Mouse (Mus musculus) limb, embryonic 12.5 days (tissue): ENCODE data around the gene Zfp605. TPM values are rescaled to one million over a fixed set of nuclear protein-coding genes. Genes with fewer than 3 reads are reported as not detected.

Experiments
- ATAC-seq: fragments of 200-750 bp; cut with Nextera tagmentation; 2 replicates; pipeline ENCODE4 v1.8.0; 2017; ENCODE audit warnings: low read depth, moderate TSS enrichment; ENCODE audit not compliant: insufficient number of reproducible peaks, insufficient read depth, low FRiP score, low TSS enrichment
- H3K27ac ChIP-seq: fragments of 300-500 bp; sonication (generic); 2 replicates; pipeline ENCODE4 v1.5.1; 2016; ENCODE audit warnings: mild to moderate bottlenecking, moderate library complexity
- H3K27me3 ChIP-seq: fragments of 300-500 bp; sonication (generic); 2 replicates; pipeline ENCODE4 v1.6.1; 2016; ENCODE audit warnings: mild to moderate bottlenecking, moderate library complexity
- H3K36me3 ChIP-seq: fragments of 300-500 bp; sonication (generic); 2 replicates; pipeline ENCODE4 v1.6.1; 2016; ENCODE audit warnings: mild to moderate bottlenecking, moderate library complexity
- H3K4me1 ChIP-seq: fragments of 300-500 bp; sonication (generic); replicated peaks from 2 replicates; pipeline ENCODE4 v1.6.1; 2016
- H3K4me2 ChIP-seq: fragments of 300-500 bp; sonication (generic); 2 replicates; pipeline ENCODE4 v1.6.1; 2016; ENCODE audit warnings: mild to moderate bottlenecking, moderate library complexity
- H3K4me3 ChIP-seq: fragments of 300-500 bp; sonication (generic); replicated peaks from 2 replicates; pipeline ENCODE4 v1.5.1; 2016; ENCODE audit warnings: mild to moderate bottlenecking
- H3K9ac ChIP-seq: fragments of 300-500 bp; sonication (generic); replicated peaks from 2 replicates; pipeline ENCODE4 v1.6.1; 2016; ENCODE audit warnings: mild to moderate bottlenecking, moderate library complexity
- H3K9me3 ChIP-seq: fragments of 300-500 bp; sonication (generic); 2 replicates; pipeline ENCODE4 v1.6.1; 2016; ENCODE audit warnings: mild to moderate bottlenecking, moderate library complexity
- WGBS: fragments of 180-500 bp; shearing (Covaris S2); methylation state at CpG from one replicate; pipeline ENCODE4 v1.1.7; 2016; 5-methylcytosine and 5-hydroxymethylcytosine counted together
- polyA plus RNA-seq: library from polyadenylated mRNA; unstranded; fragments of >200 nt; fragmentation: Nextera tagmentation; extraction: Ambion mirVana; gene quantifications from 2 replicates; pipeline ENCODE4 v1.2.1, GENCODE M21; 2016

The Zfp605 gene
- polyA plus RNA-seq, 1 experiment from 2014 or later, result 5.0 TPM

DNA sequence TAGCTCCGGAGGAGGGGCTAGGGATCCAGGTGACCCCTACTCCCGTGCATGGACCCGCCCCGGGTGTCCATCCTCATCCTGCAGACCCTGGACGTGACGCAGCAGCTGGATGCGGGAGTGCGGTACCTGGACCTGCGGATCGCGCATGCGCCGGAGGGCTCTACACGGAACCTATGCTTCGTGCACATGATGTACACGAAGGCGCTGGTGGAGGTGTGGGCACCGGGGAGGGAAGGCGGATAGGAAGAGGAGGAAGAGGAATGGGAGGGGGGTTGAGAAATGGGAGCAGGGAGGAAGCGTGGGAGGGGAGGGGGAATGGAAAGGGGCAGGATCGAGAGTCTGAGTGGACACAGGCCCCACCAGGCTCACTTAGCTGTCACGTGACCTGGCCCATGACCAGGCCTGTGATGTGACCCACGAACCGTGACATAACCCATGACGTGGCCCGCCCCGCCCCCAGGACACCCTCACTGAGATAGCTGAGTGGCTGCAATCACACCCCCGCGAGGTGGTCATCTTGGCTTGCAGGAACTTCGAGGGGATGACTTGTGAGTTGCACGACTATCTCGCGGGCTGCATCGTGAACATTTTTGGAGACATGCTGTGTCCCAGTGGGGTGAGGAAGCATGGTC lies 8.1 kb upstream of the Zfp605 start:
- Histone ChIP-seq H3K4me3 (peak overlapping the region; percentile 40), H3K36me3 (peaks cover 40% of the 10 kb centered on the region), H3K9me3 (peaks cover 3% of the 10 kb centered on the region; the same call in 1 of the 2 replicates), H3K9ac (0 out of 2 replicates have a peak overlapping the region, but pooled peaks have one; percentile 37), H3K4me2 (peak overlapping the region; percentile 78), H3K4me1 (peaks cover 41% of the 10 kb centered on the region), H3K27ac (no peak overlapping the region), H3K27me3 (peaks cover 18% of the 10 kb centered on the region)
- WGBS, result 19% methylated on average over 34 of the region's 34 CpGs
- ATAC-seq, result no peak

DNA sequence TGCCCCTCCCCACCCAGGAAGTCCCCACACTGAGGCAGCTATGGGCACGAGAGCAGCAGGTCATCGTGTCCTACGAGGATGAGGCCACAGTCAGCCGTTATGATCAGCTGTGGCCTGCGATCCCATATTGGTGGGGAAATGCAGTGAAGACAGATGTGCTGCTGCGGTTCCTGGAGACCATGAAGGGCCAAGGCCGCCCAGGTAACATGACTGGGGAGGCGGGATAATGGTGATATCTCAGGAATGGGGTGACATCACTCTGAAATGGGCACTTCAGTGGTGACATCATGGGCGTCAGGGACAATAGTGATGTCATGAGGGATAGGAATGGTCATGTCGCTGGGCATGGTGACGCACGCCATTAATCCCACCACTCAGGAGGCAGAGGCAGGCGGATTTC lies 7.5 kb upstream of the Zfp605 start:
- no peak overlapping the region for H3K4me3 ChIP-seq

DNA sequence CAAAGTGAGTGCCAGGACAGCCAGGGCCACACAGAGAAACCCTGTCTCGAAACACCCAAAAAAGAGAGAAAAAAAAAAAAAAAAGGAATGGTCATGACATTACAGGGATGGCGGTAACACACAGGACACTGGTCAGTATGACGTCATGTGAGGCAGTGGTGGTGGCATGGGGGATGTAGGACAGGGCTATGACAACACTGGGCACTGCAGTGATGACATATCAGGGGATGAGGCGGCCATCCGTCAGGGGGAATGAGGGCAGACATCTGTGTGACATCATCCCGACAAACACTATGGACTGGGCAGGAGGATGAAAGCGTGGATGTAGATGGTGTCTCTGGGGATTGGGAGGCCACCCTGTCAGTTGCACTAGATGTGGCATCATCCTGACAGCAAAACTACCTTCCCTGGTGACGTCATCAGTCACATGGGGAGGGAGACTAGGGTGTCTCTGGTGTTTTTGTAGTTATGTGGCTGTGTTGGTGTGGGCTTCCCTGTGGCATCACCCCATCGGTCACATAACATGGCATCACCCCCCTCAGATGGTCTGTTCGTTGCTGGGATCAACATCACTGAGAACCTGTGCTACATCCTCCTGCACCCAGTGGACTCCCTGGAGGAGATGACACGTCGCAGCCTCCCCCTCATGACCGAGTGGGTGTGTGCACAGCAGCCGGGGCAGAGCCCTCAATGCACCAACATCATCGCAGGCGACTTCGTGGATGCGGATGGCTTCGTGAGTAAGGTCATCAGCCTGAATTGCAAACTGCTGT lies 6.9 kb upstream of the Zfp605 start:
- H3K4me2 ChIP-seq, result no peak overlapping the region
- H3K4me1 ChIP-seq, result peaks cover 45% of the 10 kb centered on the region
- H3K4me3 ChIP-seq, result no peak overlapping the region
- 95% methylated on average over 19 of the region's 19 CpGs for WGBS
- H3K9ac ChIP-seq, result no peak overlapping the region
- ATAC-seq, result no peak
- H3K36me3 ChIP-seq, result peaks cover 40% of the 10 kb centered on the region
- H3K27ac ChIP-seq, result no peak overlapping the region
- peaks cover 18% of the 10 kb centered on the region for H3K27me3 ChIP-seq
- peaks cover 3% of the 10 kb centered on the region; the same call in 1 of the 2 replicates for H3K9me3 ChIP-seq

More for the DNA sequence above, 7.5 kb upstream of the Zfp605 start:
- Histone ChIP-seq H3K9me3 (peaks cover 3% of the 10 kb centered on the region; the same call in 1 of the 2 replicates), H3K4me1 (peaks cover 45% of the 10 kb centered on the region), H3K9ac (no peak overlapping the region), H3K36me3 (peaks cover 40% of the 10 kb centered on the region), H3K27me3 (peaks cover 18% of the 10 kb centered on the region), H3K27ac (no peak overlapping the region), H3K4me2 (no peak overlapping the region)
- 91% methylated on average over 13 of the region's 13 CpGs for WGBS
- ATAC-seq, result no peak

DNA sequence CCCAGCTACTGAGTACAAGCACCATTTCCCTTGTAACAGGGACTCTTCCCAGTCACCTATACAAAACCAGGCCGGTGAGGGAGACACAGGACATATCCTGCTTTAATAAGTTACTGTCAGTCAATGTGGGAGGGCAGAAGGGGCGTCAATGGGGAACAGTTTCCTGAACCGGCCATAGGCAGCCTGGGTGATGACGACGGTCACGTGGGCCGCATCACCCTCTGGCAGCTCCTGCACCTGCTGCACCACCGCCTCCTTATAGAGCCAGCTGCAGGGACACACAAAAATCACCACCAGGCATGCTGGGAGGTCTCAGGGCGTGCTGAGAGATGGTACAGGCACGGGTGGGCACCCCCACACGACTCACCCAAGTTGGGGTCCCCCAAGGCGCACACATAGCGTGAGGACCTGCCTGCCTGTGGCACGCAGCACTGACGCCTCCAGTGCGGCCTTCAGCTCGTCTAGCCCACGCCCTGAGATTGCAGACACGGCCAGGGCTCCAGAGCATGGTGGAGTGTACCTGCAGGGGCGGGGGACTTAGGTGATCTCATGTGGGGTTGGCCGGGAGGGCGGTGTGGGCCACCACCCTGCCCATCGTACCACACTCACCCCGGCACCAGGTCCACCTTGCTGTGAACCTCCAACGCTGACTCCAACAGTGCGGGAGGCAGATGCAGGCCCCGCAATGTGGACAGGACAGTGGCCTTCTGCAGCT lies 5.8 kb upstream of the Zfp605 start:
- H3K36me3 ChIP-seq, result peaks cover 40% of the 10 kb centered on the region
- peaks cover 3% of the 10 kb centered on the region; the same call in 1 of the 2 replicates for H3K9me3 ChIP-seq
- H3K9ac ChIP-seq, result no peak overlapping the region
- H3K27me3 ChIP-seq, result peaks cover 18% of the 10 kb centered on the region
- 96% methylated on average over 27 of the region's 27 CpGs for WGBS
- H3K27ac ChIP-seq, result no peak overlapping the region
- no peak overlapping the region for H3K4me2 ChIP-seq
- no peak for ATAC-seq
- no peak overlapping the region for H3K4me3 ChIP-seq
- H3K4me1 ChIP-seq, result peaks cover 43% of the 10 kb centered on the region

DNA sequence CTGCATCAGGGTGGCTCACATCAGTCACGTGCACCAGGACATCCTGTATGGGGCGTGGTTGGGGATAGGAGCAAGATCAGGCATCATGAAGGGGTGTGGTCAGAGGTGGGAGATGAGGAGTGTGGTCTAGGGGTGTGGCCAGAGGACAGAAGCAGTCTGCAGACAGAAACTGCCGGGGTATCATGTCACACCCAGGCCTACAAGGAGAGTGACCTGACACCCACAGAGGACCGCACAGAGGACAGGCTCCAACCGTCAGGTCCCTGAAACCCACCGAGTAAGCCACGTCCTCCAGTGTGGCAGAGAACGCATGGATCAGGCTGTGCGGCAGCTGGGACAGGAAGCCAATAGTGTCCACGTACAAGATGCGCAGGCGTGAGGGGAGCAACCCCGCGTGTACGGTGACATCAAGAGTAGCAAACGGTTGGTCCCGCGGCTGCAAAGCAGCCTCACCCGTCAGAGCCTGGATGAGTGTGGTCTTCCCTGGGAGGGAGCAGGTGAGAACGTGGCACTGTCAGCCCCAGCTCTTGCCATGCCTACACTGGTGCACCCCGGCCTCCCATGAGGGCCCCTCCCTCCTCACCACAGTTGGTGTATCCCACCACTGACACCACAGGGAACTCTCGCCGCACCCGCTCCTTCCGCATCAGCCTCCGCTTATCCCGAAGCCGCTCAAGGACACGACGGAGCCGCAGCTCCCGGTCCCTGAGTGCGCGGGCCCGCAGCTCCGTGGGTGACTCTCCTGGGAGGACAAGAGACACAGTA lies 5.1 kb upstream of the Zfp605 start:
- Histone ChIP-seq H3K27ac (no peak overlapping the region), H3K4me1 (peaks cover 36% of the 10 kb centered on the region), H3K27me3 (peaks cover 18% of the 10 kb centered on the region), H3K9me3 (peaks cover 3% of the 10 kb centered on the region; the same call in 1 of the 2 replicates), H3K4me2 (no peak overlapping the region), H3K9ac (no peak overlapping the region), H3K36me3 (peaks cover 40% of the 10 kb centered on the region), H3K4me3 (no peak overlapping the region)
- 95% methylated on average over 36 of the region's 36 CpGs for WGBS
- ATAC-seq, result no peak

DNA sequence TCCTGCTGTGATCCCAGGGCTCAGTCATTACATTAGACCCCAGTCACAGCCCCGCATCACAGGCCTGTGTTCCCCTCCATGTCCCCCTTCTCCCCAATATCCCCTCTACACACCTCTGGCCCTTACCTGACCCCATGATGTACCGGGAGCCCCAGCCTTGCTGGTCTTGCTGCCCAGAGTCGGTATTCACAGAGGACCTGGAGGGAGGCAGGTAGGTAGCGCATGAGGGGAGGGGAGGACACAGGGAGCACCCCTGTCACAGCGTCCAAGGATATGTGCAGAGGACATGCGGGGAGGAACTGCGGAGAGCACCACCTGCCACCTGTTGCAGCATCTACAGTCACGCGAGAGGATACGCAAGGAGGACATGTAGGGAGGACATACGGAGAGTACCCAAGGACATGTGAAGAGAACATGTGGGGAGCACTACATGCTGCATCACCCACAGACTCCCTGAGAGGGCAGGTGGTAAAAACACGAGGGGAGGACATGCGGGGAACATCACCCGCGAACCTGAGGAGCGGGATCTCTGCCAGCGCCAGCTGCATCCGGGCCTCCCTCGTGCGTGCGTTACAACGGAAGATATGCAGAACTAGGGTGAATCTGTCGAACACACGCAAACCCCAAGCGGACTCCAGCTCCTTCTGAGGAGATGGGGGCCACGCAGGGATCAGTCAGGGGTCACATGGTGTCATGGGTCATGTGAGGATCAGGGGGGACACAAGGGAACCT lies 3.6 kb upstream of the Zfp605 start:
- Histone ChIP-seq H3K4me1 (peaks cover 26% of the 10 kb centered on the region), H3K27me3 (peaks cover 3% of the 10 kb centered on the region), H3K4me2 (peak overlapping the region; percentile 93), H3K4me3 (peak overlapping the region; percentile 79), H3K27ac (no peak overlapping the region), H3K36me3 (peaks cover 40% of the 10 kb centered on the region), H3K9ac (peak overlapping the region; percentile 83; the same call in 1 of the 2 replicates), H3K9me3 (peaks cover 3% of the 10 kb centered on the region; the same call in 1 of the 2 replicates)
- no peak for ATAC-seq
- WGBS, result 95% methylated on average over 26 of the region's 26 CpGs

DNA sequence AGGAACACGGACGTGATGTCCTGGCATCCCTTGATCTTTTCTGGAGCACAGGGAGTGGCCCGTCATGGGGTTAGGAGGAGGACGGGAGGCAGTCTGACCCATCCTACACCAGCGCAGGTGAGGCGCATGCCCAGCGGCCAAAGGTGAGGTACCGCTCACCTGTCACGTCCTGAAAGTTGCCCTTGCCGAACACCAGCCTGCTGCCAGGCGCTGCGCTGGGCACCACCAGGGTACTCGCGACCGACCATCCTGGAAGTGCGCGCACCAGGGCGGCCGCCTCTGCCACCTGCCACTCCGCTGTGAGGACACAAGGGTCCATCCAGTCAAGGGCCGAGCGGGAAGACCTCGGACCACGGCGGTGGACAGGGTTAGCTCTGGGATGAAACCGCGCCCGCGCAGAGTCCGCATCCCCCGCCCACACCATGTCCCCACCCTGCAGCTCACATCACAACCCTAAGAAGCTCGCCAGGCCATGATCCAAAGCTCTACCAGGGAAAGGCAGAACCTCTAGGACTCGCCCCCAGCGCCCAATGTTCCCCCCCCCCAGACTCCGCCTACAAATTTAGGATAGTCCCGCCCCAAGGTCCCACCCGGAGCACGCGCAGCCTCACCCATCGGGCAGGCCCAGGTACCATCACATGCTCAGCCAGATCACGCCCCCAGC lies 2.9 kb upstream of the Zfp605 start:
- H3K4me1 ChIP-seq, result peaks cover 19% of the 10 kb centered on the region
- peak overlapping the region; percentile 98 for H3K27ac ChIP-seq
- H3K36me3 ChIP-seq, result peaks cover 40% of the 10 kb centered on the region
- H3K4me2 ChIP-seq, result peak overlapping the region; percentile 93
- peaks cover 3% of the 10 kb centered on the region; the same call in 1 of the 2 replicates for H3K9me3 ChIP-seq
- ATAC-seq, result peak; percentile 33
- H3K27me3 ChIP-seq, result no peaks in the 10 kb centered on the region; the same call in 1 of the 2 replicates
- peak overlapping the region; percentile 83 for H3K9ac ChIP-seq
- peak overlapping the region; percentile 79 for H3K4me3 ChIP-seq
- 13% methylated on average over 41 of the region's 41 CpGs for WGBS

DNA sequence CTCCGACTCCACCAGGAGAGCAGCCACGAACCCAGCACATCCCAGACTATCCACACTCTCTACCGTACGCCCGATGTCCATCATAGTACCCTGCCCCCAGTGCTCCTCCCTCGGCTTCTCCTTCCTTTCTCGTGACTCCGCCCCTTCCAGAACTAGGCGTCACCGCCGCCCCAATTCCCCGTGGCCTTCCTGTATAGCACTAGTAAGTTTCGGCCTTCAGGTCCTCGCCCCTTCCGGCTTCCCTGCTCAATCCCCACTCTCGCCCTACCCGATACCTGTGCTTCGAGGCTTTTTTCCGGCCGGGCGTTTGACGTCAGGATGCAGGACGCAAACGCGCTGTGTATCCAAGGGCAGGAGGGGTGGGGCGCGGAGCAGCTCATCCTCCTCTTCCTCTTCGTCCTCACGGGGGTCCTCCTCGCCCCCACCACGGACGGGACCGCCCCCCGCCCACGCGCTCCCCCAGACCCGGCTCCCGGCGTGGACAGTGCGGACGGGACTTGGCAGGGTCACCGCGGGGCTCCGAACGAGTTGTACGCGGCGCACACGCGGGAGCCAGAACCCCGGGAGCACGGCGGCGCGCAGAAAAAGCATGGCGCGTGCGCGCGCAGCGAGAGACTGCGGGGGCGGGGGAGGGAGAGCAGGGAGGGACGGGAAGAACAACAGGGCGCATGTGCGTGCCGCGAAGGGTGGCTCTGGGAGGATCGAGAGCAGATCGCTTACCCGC lies 2.1 kb upstream of the Zfp605 start, which contains the start of gene Gtpbp6:
TSS of gene Gtpbp6 (minus strand) at position 617 of the 724 bp plus-strand sequence.
- peak within 1 kb of the TSS; percentile 83 for H3K9ac ChIP-seq
- peaks cover 44% of the 10 kb centered on the region for H3K36me3 ChIP-seq
- H3K27ac ChIP-seq, result peak within 1 kb of the TSS; percentile 98
- H3K4me3 ChIP-seq, result peak within 1 kb of the TSS; percentile 79
- H3K27me3 ChIP-seq, result no peaks in the 10 kb centered on the region; the same call in 1 of the 2 replicates
- H3K4me1 ChIP-seq, result peaks cover 17% of the 10 kb centered on the region
- H3K9me3 ChIP-seq, result peaks cover 3% of the 10 kb centered on the region; the same call in 1 of the 2 replicates
- ATAC-seq, result peak; percentile 89
- WGBS, result under 1% methylated on average over 71 of the region's 71 CpGs
- H3K4me2 ChIP-seq, result peak within 1 kb of the TSS; percentile 93

DNA sequence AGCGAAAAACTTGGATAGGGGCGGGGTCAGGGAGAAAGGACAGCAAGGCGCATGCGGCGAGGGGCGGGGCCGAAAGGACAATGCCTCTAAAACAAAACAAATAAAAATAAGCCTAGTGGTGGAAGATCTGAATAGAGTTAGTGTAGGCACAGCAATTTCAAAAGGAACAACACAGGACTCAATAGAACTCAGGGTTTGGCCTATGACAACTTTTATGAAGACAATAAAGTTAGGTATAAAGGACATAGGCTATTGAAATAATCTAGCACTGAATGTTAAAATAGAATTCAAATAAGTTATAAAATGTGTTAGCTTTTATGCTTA lies 1.6 kb upstream of the Zfp605 start:
- Histone ChIP-seq H3K9me3 (peaks cover 3% of the 10 kb centered on the region; the same call in 1 of the 2 replicates), H3K4me1 (peaks cover 17% of the 10 kb centered on the region), H3K36me3 (peaks cover 44% of the 10 kb centered on the region), H3K9ac (no peak overlapping the region), H3K27ac (peak overlapping the region; percentile 98), H3K27me3 (no peaks in the 10 kb centered on the region), H3K4me2 (peak overlapping the region; percentile 93), H3K4me3 (peak overlapping the region; percentile 79)
- WGBS, result 0% methylated on average over 7 of the region's 7 CpGs
- ATAC-seq, result no peak
